Mouse (Mus musculus): Measurements from ENCODE around the gene Golph3. TPM values are rescaled to one million over a fixed set of nuclear protein-coding genes. Genes with fewer than 3 reads are reported as not detected.

The Golph3 gene
- polyA plus RNA-seq, 1 experiment = 55.4 TPM

DNA sequence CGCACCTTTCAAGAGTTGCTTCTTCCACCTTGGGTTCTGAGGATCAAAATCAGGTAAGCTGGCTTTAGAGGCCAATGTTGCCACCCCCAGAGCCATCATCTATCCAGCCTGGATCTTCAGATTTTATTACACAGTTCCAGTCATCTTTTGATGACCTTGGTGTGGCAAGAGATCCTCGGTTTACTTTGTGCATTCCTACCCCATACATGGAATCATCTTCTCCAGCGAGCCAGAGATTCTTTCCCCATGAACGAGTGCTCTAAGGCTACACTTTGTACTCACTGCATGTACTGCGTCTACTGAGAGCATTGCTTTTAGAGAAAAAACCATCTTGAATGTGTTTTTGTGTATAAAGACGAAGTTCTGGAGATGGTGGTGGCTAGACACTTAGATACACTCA is 34.0 kb downstream of the Golph3 start:
- TF ChIP-seq TCF12 (IDR thresholded peaks at IDR 0.05; ENCODE audit: insufficient read depth, poor library complexity, severe bottlenecking) = no peak
- TF ChIP-seq POLR2A (IDR thresholded peaks at IDR 0.05; ENCODE audit: insufficient read length, low read depth) = no peak
- H3K4me3 ChIP-seq = no peak overlapping the region
- no peaks in the 10 kb centered on the region for H3K27me3 ChIP-seq (ENCODE audit: control insufficient read depth, insufficient read depth, insufficient read length)
- H3ac ChIP-seq (ENCODE audit: control insufficient read depth, insufficient read length) = no peak overlapping the region
- H3K4me2 ChIP-seq (ENCODE audit: low read depth) = no peak overlapping the region
- peaks cover 6% of the 10 kb centered on the region for H3K79me2 ChIP-seq (ENCODE audit: control insufficient read depth, insufficient read depth)
- H3K36me3 ChIP-seq (ENCODE audit: control insufficient read depth, insufficient read depth) = peaks cover 39% of the 10 kb centered on the region

DNA sequence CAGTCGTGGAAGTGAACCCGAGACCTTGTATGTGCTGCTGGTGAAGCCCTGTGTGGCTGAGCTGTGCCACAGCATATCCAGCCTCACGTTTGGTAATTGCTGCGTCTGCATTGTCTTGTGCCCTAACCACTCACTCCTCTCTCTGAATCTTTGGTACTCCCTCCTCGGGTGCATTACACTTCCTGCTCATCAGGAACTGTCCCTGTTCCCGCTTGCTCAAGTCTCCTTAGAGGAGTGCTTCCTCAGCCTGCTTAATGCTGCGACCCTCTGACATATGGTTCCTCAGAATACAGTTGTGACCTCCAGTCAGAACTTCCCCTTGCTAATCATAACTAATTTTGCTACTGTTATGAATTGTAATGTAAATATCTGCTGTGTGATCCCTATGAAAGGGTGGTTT is 34.7 kb downstream of the Golph3 start:
- Histone ChIP-seq H3ac (ENCODE audit: control insufficient read depth, insufficient read length) (no peak overlapping the region), H3K79me2 (ENCODE audit: control insufficient read depth, insufficient read depth) (peaks cover 6% of the 10 kb centered on the region), H3K4me2 (ENCODE audit: low read depth) (no peak overlapping the region), H3K27me3 (ENCODE audit: control insufficient read depth, insufficient read depth, insufficient read length) (no peaks in the 10 kb centered on the region), H3K4me3 (no peak overlapping the region), H3K36me3 (ENCODE audit: control insufficient read depth, insufficient read depth) (peaks cover 35% of the 10 kb centered on the region)
- TF ChIP-seq POLR2AphosphoS2 (IDR thresholded peaks at IDR 0.05; ENCODE audit: insufficient read length, low read depth) = peak; percentile 63
- no peak for TF ChIP-seq E2F4 (IDR thresholded peaks at IDR 0.05; ENCODE audit: insufficient read depth)
- TF ChIP-seq TCF12 (IDR thresholded peaks at IDR 0.05; ENCODE audit: insufficient read depth, poor library complexity, severe bottlenecking) = no peak
- TF ChIP-seq SRF (IDR thresholded peaks at IDR 0.05; ENCODE audit: control insufficient read depth, insufficient read length, low read depth) = no peak
- no peak for TF ChIP-seq MYOD1 (IDR thresholded peaks at IDR 0.05; ENCODE audit: control insufficient read depth in 1 of 3, insufficient read length in 2 of 3, low read depth in 2 of 3)
- no peak for TF ChIP-seq CEBPB (IDR thresholded peaks at IDR 0.05; ENCODE audit: insufficient read depth, poor library complexity, severe bottlenecking)
- peak; percentile 18 for TF ChIP-seq POLR2A (IDR thresholded peaks at IDR 0.05; ENCODE audit: insufficient read length, low read depth)

DNA sequence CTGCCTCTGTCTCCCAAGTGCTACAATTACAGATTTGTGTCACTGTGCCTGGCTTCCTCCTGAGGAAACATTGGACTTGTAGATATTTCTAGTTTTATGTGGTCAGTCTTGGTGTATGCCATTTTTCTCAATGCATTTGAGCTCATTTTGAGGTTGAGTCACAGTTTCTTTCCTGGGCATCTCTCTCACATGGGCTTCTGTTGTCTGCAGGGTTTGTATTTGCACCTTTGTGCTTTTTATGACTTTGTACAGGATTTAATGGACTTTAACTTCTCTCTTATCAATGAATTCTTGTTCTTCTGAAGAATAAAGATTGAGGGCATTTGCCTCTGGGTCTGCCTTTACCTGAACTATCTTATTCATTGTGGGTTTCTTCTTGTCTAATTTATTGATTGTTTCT is 36.2 kb downstream of the Golph3 start:
- H3K36me3 ChIP-seq (ENCODE audit: control insufficient read depth, insufficient read depth) = peaks cover 27% of the 10 kb centered on the region
- TF ChIP-seq REST (IDR thresholded peaks at IDR 0.05; ENCODE audit: insufficient read depth, insufficient read length) = no peak
- TF ChIP-seq CEBPB (IDR thresholded peaks at IDR 0.05; ENCODE audit: insufficient read depth, poor library complexity, severe bottlenecking) = no peak
- TF ChIP-seq USF1 (IDR thresholded peaks at IDR 0.05; ENCODE audit: low read depth) = no peak
- no peak for TF ChIP-seq MYOG (IDR thresholded peaks at IDR 0.05; ENCODE audit: control insufficient read depth in 1 of 3, insufficient read depth in 1 of 3, insufficient read length in 2 of 3, low read depth in 2 of 3)
- no peak for TF ChIP-seq TCF3 (IDR thresholded peaks at IDR 0.05; ENCODE audit: insufficient read length, low read depth)
- H3ac ChIP-seq (ENCODE audit: control insufficient read depth, insufficient read length) = no peak overlapping the region
- no peak overlapping the region for H3K4me2 ChIP-seq (ENCODE audit: low read depth)
- peaks cover 6% of the 10 kb centered on the region for H3K79me2 ChIP-seq (ENCODE audit: control insufficient read depth, insufficient read depth)
- H3K27me3 ChIP-seq (ENCODE audit: control insufficient read depth, insufficient read depth, insufficient read length) = no peaks in the 10 kb centered on the region
- H3K4me3 ChIP-seq = no peak overlapping the region

DNA sequence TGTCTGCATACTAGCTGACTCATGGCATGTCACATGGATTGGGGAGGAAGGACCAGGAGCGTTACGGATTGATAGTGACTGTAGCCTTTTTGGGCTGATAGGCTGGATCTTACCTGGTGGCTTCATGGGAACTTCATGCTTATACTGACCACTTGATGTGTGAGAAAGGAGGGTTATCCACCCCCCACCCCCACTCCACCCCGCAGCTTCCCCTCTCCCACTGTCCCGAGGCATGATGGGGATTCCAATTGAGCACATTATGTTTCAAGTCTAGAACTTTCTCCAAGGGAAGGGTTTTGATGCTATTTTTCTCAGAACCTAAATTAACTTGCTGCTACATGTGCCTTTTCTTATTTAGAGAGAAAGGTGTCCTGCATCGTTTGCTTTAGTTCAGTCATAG is 37.1 kb downstream of the Golph3 start:
- peaks cover 6% of the 10 kb centered on the region for H3K79me2 ChIP-seq (ENCODE audit: control insufficient read depth, insufficient read depth)

DNA sequence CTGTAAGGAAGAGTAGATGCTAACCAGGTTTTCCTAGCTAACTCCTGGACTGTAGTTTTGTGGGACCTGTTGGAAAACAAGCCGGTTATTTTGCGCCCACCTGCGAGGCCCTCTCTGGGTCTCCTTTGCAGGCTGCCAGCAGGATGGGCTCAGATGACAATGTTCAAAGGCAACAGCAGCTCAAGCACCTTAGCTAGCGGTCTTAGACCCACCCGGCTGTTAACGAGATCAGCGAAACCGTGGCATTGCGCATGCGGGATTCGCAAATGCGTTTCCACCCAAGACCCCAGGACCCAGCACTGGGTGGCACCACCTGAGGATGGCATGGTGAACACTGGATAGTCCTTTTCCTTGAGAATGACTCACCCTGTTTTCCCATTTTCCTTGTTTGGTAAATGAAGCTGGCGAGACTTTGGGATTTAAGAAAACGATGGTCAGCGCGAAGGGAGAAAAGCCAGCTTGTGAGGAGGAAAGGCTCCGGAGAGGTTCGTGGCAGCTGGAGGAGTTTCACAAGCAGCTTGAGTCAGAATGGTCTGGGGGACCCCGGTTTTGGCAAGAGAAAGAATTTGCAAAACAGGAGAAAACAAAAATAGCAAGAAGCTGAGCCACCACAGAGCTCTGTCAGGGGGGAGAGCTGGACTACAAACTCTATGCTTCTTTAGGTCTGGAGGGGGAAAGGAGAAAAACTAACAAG is 39.4 kb downstream of the Golph3 start:
- Histone ChIP-seq H3K27me3 (ENCODE audit: control insufficient read depth, insufficient read depth, insufficient read length) (no peaks in the 10 kb centered on the region), H3K4me3 (no peak overlapping the region), H3ac (ENCODE audit: control insufficient read depth, insufficient read length) (no peak overlapping the region), H3K79me2 (ENCODE audit: control insufficient read depth, insufficient read depth) (peaks cover 6% of the 10 kb centered on the region), H3K36me3 (ENCODE audit: control insufficient read depth, insufficient read depth) (peaks cover 9% of the 10 kb centered on the region), H3K4me2 (ENCODE audit: low read depth) (no peak overlapping the region)
- TF ChIP-seq POLR2AphosphoS2 (IDR thresholded peaks at IDR 0.05; ENCODE audit: insufficient read length, low read depth) = peak; percentile 65
- no peak for TF ChIP-seq CEBPB (IDR thresholded peaks at IDR 0.05; ENCODE audit: insufficient read depth, poor library complexity, severe bottlenecking)
- no peak for TF ChIP-seq TCF3 (IDR thresholded peaks at IDR 0.05; ENCODE audit: insufficient read length, low read depth)
- TF ChIP-seq E2F4 (IDR thresholded peaks at IDR 0.05; ENCODE audit: insufficient read depth) = no peak
- TF ChIP-seq SRF (IDR thresholded peaks at IDR 0.05; ENCODE audit: control insufficient read depth, insufficient read length, low read depth) = no peak
- TF ChIP-seq MYOG (IDR thresholded peaks at IDR 0.05; ENCODE audit: control insufficient read depth in 1 of 3, insufficient read depth in 1 of 3, insufficient read length in 2 of 3, low read depth in 2 of 3) = no peak
- TF ChIP-seq POLR2A (IDR thresholded peaks at IDR 0.05; ENCODE audit: insufficient read length, low read depth) = no peak

More for the DNA sequence above, 37.1 kb downstream of the Golph3 start:
- no peaks in the 10 kb centered on the region for H3K27me3 ChIP-seq (ENCODE audit: control insufficient read depth, insufficient read depth, insufficient read length)
- no peak overlapping the region for H3ac ChIP-seq (ENCODE audit: control insufficient read depth, insufficient read length)
- H3K36me3 ChIP-seq (ENCODE audit: control insufficient read depth, insufficient read depth) = peaks cover 21% of the 10 kb centered on the region
- no peak overlapping the region for H3K4me3 ChIP-seq
- H3K4me2 ChIP-seq (ENCODE audit: low read depth) = no peak overlapping the region
- TF ChIP-seq USF1 (IDR thresholded peaks at IDR 0.05; ENCODE audit: low read depth) = no peak
- no peak for TF ChIP-seq REST (IDR thresholded peaks at IDR 0.05; ENCODE audit: insufficient read depth, insufficient read length)
- no peak for TF ChIP-seq SRF (IDR thresholded peaks at IDR 0.05; ENCODE audit: control insufficient read depth, insufficient read length, low read depth)
- TF ChIP-seq MYOG (IDR thresholded peaks at IDR 0.05; ENCODE audit: control insufficient read depth in 1 of 3, insufficient read depth in 1 of 3, insufficient read length in 2 of 3, low read depth in 2 of 3) = no peak
- TF ChIP-seq MAX (IDR thresholded peaks at IDR 0.05; ENCODE audit: low read depth) = no peak
- no peak for TF ChIP-seq TCF3 (IDR thresholded peaks at IDR 0.05; ENCODE audit: insufficient read length, low read depth)
- TF ChIP-seq E2F4 (IDR thresholded peaks at IDR 0.05; ENCODE audit: insufficient read depth) = no peak
- TF ChIP-seq POLR2A (IDR thresholded peaks at IDR 0.05; ENCODE audit: insufficient read length, low read depth) = no peak
- no peak for TF ChIP-seq POLR2AphosphoS2 (IDR thresholded peaks at IDR 0.05; ENCODE audit: insufficient read length, low read depth)
- no peak for TF ChIP-seq CEBPB (IDR thresholded peaks at IDR 0.05; ENCODE audit: insufficient read depth, poor library complexity, severe bottlenecking)
- TF ChIP-seq TCF12 (IDR thresholded peaks at IDR 0.05; ENCODE audit: insufficient read depth, poor library complexity, severe bottlenecking) = no peak
- no peak for TF ChIP-seq MYOD1 (IDR thresholded peaks at IDR 0.05; ENCODE audit: control insufficient read depth in 1 of 3, insufficient read length in 2 of 3, low read depth in 2 of 3)

All from myocyte (in vitro differentiated cells).